Mouse (Mus musculus): ENCODE measurements around the gene Mta3. TPM values are rescaled to one million over a fixed set of nuclear protein-coding genes. Genes with fewer than 3 reads are reported as not detected.

The Mta3 gene
- polyA plus RNA-seq, 1 experiment from 2014 or later, result 42.2 TPM

DNA sequence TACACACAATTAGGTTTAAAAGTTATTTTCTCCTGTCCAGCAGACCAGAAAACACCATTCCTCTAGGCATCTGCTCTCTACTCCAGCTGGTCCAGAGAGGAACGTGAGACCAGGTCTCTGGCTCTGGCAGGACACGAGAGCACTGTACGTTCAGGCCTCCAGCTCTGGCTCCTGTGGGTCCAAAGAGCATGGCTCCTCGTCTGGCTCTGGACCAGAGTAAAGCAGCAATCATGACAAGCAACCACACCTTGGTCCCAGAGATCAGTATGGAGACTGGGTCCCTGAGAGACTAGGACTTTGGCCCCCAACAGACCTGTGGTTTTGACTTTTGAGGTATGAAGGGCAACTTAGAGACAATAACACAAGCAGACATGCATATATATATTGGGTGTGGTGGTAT, 33.3 kb upstream of the Mta3 start:
- no peak for DNase-seq (ENCODE audit: low spot score)
- H3K4me3 ChIP-seq (replicated peaks; ENCODE audit: low read depth, low read length), result no peak overlapping the region
- no peaks in the 10 kb centered on the region for H3K4me1 ChIP-seq (replicated peaks; ENCODE audit: insufficient read depth, low read length)
- no peak overlapping the region for H3K9ac ChIP-seq (ENCODE audit: low read depth, low read length)
- TF ChIP-seq CTCF (IDR thresholded peaks at IDR 0.05; ENCODE audit: low read depth), result no peak
- no peak overlapping the region for H3K4me2 ChIP-seq (ENCODE audit: low read length)
- H3K36me3 ChIP-seq (ENCODE audit: insufficient read depth, low read length), result no peaks in the 10 kb centered on the region
- H3K27me3 ChIP-seq (ENCODE audit: insufficient read depth, low read length), result no peaks in the 10 kb centered on the region
- no peak for ATAC-seq (replicated peaks; ENCODE audit: low FRiP score, low read depth)
- H3K27ac ChIP-seq, result no peak overlapping the region
- no peaks in the 10 kb centered on the region for H3K9me3 ChIP-seq (replicated peaks; ENCODE audit: low read length)
- 68% methylated on average over 4 of the region's 4 CpGs for WGBS

GRCm38 (mm10) chr17:83677370-83677769, 28.6 kb upstream of the Mta3 start:
- Histone ChIP-seq H3K9me3 (replicated peaks; ENCODE audit: low read length) (no peaks in the 10 kb centered on the region), H3K9ac (ENCODE audit: low read depth, low read length) (no peak overlapping the region), H3K4me3 (replicated peaks; ENCODE audit: low read depth, low read length) (no peak overlapping the region), H3K4me1 (replicated peaks; ENCODE audit: insufficient read depth, low read length) (no peaks in the 10 kb centered on the region), H3K27ac (no peak overlapping the region), H3K36me3 (ENCODE audit: insufficient read depth, low read length) (no peaks in the 10 kb centered on the region), H3K4me2 (ENCODE audit: low read length) (no peak overlapping the region), H3K27me3 (ENCODE audit: insufficient read depth, low read length) (no peaks in the 10 kb centered on the region)
- no peak for TF ChIP-seq CTCF (IDR thresholded peaks at IDR 0.05; ENCODE audit: low read depth)
- WGBS, result 80% methylated on average over 1 of the region's 1 CpGs
- DNase-seq (ENCODE audit: low spot score) (no peak), ATAC-seq (replicated peaks; ENCODE audit: low FRiP score, low read depth) (no peak)

DNA sequence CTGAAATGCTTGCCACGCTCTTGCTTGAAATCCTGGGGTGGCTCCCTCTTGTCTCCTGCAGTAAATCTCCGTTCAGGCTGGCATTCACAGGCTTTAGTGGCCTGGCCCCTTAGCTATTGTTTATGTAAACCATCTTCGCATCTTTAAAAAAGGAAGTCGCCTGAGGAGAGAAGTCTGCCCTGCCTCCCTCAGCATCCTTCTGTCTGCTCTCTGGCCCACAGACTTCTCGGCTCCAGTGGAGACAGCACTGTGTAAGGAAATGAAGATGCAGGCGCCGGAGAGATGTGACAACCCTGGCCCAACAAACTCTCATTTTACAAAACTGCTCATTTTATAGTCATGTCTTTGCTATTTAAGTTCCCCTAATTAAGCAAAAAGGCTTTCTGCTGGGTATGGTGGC, 24.0 kb upstream of the Mta3 start:
- no peaks in the 10 kb centered on the region for H3K36me3 ChIP-seq (ENCODE audit: insufficient read depth, low read length)
- no peak for DNase-seq (ENCODE audit: low spot score)
- no peaks in the 10 kb centered on the region for H3K4me1 ChIP-seq (replicated peaks; ENCODE audit: insufficient read depth, low read length)
- 44% methylated on average over 7 of the region's 7 CpGs for WGBS
- H3K4me3 ChIP-seq (replicated peaks; ENCODE audit: low read depth, low read length), result no peak overlapping the region
- ATAC-seq (replicated peaks; ENCODE audit: low FRiP score, low read depth), result no peak
- no peaks in the 10 kb centered on the region for H3K9me3 ChIP-seq (replicated peaks; ENCODE audit: low read length)
- no peaks in the 10 kb centered on the region for H3K27me3 ChIP-seq (ENCODE audit: insufficient read depth, low read length)
- no peak for TF ChIP-seq CTCF (IDR thresholded peaks at IDR 0.05; ENCODE audit: low read depth)
- no peak overlapping the region for H3K9ac ChIP-seq (ENCODE audit: low read depth, low read length)
- no peak overlapping the region for H3K27ac ChIP-seq
- H3K4me2 ChIP-seq (ENCODE audit: low read length), result no peak overlapping the region

- Histone ChIP-seq H3K4me1 (replicated peaks; ENCODE audit: insufficient read depth, low read length) (no peaks in the 10 kb centered on the region), H3K27ac (no peak overlapping the region), H3K9me3 (replicated peaks; ENCODE audit: low read length) (no peaks in the 10 kb centered on the region), H3K36me3 (ENCODE audit: insufficient read depth, low read length) (no peaks in the 10 kb centered on the region), H3K9ac (ENCODE audit: low read depth, low read length) (no peak overlapping the region), H3K4me2 (ENCODE audit: low read length) (no peak overlapping the region), H3K4me3 (replicated peaks; ENCODE audit: low read depth, low read length) (no peak overlapping the region), H3K27me3 (ENCODE audit: insufficient read depth, low read length) (no peaks in the 10 kb centered on the region)
- 54% methylated on average over 7 of the region's 7 CpGs for WGBS
- DNase-seq (ENCODE audit: low spot score) (no peak), ATAC-seq (replicated peaks; ENCODE audit: low FRiP score, low read depth) (no peak)
- TF ChIP-seq CTCF (IDR thresholded peaks at IDR 0.05; ENCODE audit: low read depth), result no peak
Observed at GRCm38 (mm10) chr17:83684475-83684874, 21.5 kb upstream of the Mta3 start.

DNA sequence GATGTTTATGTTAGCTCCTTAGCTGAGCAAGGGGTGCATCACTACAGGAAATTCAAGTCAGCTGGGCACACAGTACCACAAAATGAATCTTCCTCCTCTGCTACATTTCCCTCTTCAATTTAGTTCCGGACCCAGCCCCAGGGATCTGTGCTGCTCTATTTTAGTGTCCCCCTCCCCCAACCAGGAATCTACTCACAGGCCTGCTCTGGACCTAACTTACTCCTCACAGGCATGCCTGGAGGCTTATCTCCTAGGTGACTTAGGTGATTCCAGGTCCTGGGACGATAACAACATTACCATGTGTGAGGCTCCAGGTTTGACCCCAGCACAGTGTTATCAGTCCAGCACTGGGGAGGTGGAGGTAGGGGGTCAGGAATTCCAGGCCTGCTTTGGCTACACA, 15.5 kb upstream of the Mta3 start:
- H3K9me3 ChIP-seq (replicated peaks; ENCODE audit: low read length), result no peaks in the 10 kb centered on the region
- no peaks in the 10 kb centered on the region for H3K27me3 ChIP-seq (ENCODE audit: insufficient read depth, low read length)
- no peak overlapping the region for H3K27ac ChIP-seq
- no peak for TF ChIP-seq CTCF (IDR thresholded peaks at IDR 0.05; ENCODE audit: low read depth)
- WGBS, result 69% methylated on average over 2 of the region's 2 CpGs
- H3K4me2 ChIP-seq (ENCODE audit: low read length), result no peak overlapping the region
- no peak for ATAC-seq (replicated peaks; ENCODE audit: low FRiP score, low read depth)
- no peak overlapping the region for H3K9ac ChIP-seq (ENCODE audit: low read depth, low read length)
- H3K4me3 ChIP-seq (replicated peaks; ENCODE audit: low read depth, low read length), result no peak overlapping the region
- H3K36me3 ChIP-seq (ENCODE audit: insufficient read depth, low read length), result no peaks in the 10 kb centered on the region
- no peaks in the 10 kb centered on the region for H3K4me1 ChIP-seq (replicated peaks; ENCODE audit: insufficient read depth, low read length)
- DNase-seq (ENCODE audit: low spot score), result no peak

DNA sequence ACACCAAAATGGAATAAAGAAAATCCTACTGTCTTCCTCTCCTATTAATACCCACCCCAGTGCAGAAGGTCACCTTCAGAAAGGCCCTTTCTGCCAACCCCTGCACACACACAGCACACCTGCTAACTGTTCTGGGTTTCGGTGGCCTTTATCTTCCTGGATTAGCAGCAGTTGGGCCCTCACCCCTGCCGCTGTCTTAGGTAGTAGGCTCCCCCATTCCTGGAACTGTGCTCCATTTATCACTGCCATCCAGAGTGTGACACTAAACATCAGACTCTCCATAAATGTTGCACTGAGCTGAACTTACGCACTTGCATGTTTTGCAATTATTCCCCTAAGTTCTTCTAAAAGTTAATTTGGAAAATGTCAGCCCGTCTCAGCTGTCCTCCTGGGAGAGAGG, 14.6 kb upstream of the Mta3 start:
- no peaks in the 10 kb centered on the region for H3K9me3 ChIP-seq (replicated peaks; ENCODE audit: low read length)
- H3K9ac ChIP-seq (ENCODE audit: low read depth, low read length), result no peak overlapping the region
- WGBS, result 45% methylated on average over 4 of the region's 4 CpGs
- no peak for DNase-seq (ENCODE audit: low spot score)
- no peak for ATAC-seq (replicated peaks; ENCODE audit: low FRiP score, low read depth)
- no peaks in the 10 kb centered on the region for H3K36me3 ChIP-seq (ENCODE audit: insufficient read depth, low read length)
- H3K27ac ChIP-seq, result no peak overlapping the region
- H3K27me3 ChIP-seq (ENCODE audit: insufficient read depth, low read length), result no peaks in the 10 kb centered on the region
- no peak overlapping the region for H3K4me3 ChIP-seq (replicated peaks; ENCODE audit: low read depth, low read length)
- H3K4me1 ChIP-seq (replicated peaks; ENCODE audit: insufficient read depth, low read length), result no peaks in the 10 kb centered on the region
- H3K4me2 ChIP-seq (ENCODE audit: low read length), result no peak overlapping the region
- TF ChIP-seq CTCF (IDR thresholded peaks at IDR 0.05; ENCODE audit: low read depth), result no peak

DNA sequence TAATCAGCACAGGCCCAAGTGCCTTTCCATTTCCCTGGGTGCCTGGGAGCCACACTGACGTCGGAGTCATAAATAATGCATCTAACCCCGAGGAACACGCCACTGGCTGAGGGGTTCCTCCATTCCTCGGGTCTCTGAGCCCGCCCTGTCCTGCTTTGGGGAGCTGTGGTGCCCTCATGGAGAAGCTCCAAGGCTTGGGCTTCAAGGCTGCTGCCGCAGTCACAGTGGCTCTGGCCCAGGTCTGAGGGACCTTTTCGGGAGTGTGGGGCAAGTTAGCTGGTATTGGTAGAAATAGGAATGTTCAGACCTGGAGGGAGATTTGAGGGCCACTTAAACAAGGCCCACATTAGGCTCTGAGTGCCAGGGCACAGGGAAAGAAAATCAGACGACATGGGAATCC, 12.0 kb upstream of the Mta3 start:
- no peak for ATAC-seq (replicated peaks; ENCODE audit: low FRiP score, low read depth)

More for the DNA sequence above, 12.0 kb upstream of the Mta3 start:
- WGBS, result 66% methylated on average over 9 of the region's 9 CpGs
- Histone ChIP-seq H3K9ac (ENCODE audit: low read depth, low read length) (no peak overlapping the region), H3K4me3 (replicated peaks; ENCODE audit: low read depth, low read length) (no peak overlapping the region), H3K4me1 (replicated peaks; ENCODE audit: insufficient read depth, low read length) (no peaks in the 10 kb centered on the region), H3K27ac (no peak overlapping the region), H3K4me2 (ENCODE audit: low read length) (no peak overlapping the region), H3K36me3 (ENCODE audit: insufficient read depth, low read length) (no peaks in the 10 kb centered on the region), H3K9me3 (replicated peaks; ENCODE audit: low read length) (no peaks in the 10 kb centered on the region), H3K27me3 (ENCODE audit: insufficient read depth, low read length) (no peaks in the 10 kb centered on the region)
- no peak for TF ChIP-seq CTCF (IDR thresholded peaks at IDR 0.05; ENCODE audit: low read depth)
- no peak for DNase-seq (ENCODE audit: low spot score)

All from kidney, postnatal 0 days (tissue).